Mouse (Mus musculus) brain, embryonic 14.5 days (tissue): ENCODE data around the gene Eef1a1.

Experiments
- CTCF ChIP-seq: fragments of 200-500 bp; IDR thresholded peaks from 2 replicates; pipeline ENCODE4 v1.5.1; 2012; ENCODE audit warnings: inconsistent platforms, mild to moderate bottlenecking, moderate library complexity, borderline replicate concordance; ENCODE audit not compliant: insufficient read depth, insufficient read length; ENCODE audit errors: extremely low read depth
- POLR2A ChIP-seq: fragments of 200-500 bp; IDR thresholded peaks from 2 replicates; pipeline ENCODE4 v1.6.1; 2012; ENCODE audit warnings: mild to moderate bottlenecking, inconsistent platforms, borderline replicate concordance; ENCODE audit not compliant: poor library complexity, insufficient read depth, insufficient read length, severe bottlenecking; ENCODE audit errors: extremely low read depth

DNA sequence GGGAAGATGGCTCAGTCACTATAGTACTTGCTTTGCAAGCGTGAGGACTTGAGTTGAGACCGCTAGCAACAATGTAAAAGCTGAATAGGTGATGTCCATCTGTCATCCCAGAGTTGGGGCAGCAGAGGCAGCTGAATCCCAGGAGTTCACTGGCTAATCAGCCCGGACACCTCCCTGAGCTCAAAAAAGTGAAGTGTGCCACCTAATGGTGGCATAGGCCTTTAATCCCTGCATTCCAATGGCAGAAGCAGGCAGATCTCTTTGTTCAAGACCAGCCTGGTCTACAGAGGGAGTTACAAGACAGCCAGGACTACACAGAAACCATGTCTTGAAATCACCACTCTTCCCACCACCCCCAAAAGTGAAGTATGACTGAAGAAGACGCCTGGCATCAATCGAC, 56.5 kb downstream of the Eef1a1 start:
- no peak for TF ChIP-seq CTCF
- TF ChIP-seq POLR2A: no peak
